Mouse (Mus musculus): ENCODE results near the gene Add3. TPM values are rescaled to one million over a fixed set of nuclear protein-coding genes. Genes with fewer than 3 reads are reported as not detected.

Gene Add3
- 10 to 100 TPM; 80.6 to 86.6 TPM for total RNA-seq (2021)

DNA sequence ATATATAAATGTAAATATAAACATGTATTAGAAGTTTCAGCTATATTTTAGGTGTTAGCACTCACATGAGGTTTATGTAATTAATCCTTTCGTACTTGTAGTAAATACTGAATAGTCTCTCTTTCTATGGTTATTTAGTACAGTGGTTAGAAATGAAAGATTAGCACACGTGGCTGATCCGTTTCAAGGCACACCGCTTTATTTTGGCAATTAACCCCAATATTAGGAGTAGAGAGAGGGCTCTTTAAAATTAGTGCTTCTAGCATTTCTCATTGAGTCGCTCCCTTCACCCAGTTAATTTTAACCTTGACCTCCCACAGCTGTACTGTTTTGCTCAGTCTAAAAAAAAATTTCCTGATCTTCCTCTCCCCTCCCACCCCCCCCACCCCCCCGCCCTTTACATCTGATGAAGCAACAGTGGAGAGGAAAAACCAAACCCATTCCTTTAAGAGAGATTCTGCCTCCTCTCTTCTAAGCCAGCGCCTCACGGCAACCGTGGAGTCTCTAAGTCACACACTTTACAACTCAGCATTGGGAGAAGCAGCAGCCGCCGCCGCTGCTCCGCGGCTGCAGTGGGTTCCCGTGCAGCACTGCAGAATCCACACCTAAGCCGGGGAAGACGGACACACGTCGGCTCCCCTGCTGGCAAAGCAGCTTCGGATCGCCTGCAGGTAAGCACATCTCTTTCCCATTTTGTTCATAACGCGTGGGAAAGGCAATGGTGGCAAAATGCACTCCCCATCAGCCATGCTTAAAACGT is at the start of gene Add3:
Gene Add3, plus strand, starts transcription at position 400 of the 760 bp plus-strand sequence.
- DNase-seq (ENCODE audit: low spot score in 2 of 2) = peak; percentile 60 to 69
- intact Hi-C loops (cut with DNase I) = loop anchor here (2.0 to 5.0 kb wide), 7 partner anchors 47 to 225 kb away; no protein-coding TSS in a partner anchor

DNA sequence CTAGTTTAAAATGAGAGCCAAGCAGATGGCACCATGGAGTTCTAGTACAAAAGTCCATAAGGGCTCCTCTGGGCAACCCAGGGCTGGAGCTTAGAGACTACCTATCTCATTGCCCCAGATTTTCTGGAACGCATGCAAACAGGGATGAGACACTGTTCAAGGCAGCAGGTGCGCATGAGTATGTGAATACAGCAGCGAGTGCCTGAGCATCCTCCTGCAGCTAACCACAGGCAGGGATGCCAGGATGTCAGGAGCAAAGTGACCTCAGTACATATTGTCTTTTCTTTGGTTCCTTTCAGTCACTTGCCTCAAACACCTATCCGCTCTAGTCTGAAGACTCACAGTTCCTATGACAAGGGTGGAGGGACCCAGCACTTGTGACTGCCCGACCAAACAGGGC is 49.6 kb upstream of the Add3 start:
- intact Hi-C loops (cut with DNase I) = no loop called here
- DNase-seq (ENCODE audit: low spot score in 2 of 2) = no peak

DNA sequence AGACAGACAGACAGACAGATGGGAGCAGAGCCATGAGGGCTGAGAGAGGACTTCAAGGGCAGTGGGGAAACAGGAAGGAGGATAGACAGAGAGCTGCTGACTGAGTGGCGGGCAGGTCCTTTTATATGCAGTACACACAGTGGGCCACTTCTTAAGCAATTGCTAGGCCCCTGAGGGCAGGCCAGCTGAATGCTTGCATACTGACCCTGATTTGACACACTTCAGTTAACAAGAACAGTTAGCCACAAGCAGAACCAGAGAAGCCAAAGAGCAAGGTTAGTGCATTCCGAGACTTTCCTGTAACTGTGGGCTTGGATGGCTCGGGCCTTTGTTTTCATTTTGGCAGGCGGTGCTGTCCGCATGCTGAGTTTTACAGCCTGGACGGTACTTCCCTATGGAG is 48.0 kb upstream of the Add3 start:
- no peak for DNase-seq (ENCODE audit: low spot score in 2 of 2)
- intact Hi-C loops (cut with DNase I) = no loop called here

DNA sequence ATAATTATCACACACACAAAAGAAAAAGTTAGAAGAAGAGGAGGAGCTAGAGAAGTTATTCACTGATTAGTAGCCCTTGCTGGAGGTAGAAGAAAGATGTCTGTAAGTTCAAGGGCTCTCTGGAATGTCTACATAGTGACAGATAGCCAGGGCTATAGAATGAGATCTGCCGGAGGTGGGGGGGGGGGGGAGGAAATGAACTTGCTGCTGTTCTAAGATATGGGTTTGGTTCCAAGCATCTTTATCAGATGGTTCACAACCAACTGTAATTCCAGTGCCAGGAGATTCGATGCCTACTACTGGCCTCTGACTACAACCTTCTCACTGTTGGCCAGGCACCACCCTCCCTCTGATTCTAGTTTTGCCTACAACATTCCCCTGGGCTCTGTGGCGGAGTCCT is 46.9 kb upstream of the Add3 start:
- intact Hi-C loops (cut with DNase I) = no loop called here
- no peak for DNase-seq (ENCODE audit: low spot score in 2 of 2)

DNA sequence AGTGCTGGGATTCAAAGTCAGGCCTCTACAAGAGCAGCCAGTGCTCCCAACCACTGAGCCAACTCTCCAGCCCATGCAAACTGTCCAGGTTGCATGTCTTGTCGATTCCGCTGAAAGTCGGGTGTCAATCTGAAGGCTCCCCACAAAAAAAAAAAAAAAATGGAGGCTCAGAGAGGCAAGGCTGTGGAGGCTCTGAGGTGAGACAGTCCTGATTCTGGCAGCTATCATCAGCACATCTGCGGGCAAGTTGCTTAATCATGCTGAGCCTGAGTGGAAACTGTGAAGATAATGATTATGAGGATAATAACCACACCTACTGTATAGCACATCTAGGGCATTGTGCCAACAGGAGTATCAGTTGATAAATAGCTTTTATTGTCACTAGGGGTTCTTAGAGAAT is 45.6 kb upstream of the Add3 start:
- no peak for DNase-seq (ENCODE audit: low spot score in 2 of 2)
- intact Hi-C loops (cut with DNase I) = no loop called here

DNA sequence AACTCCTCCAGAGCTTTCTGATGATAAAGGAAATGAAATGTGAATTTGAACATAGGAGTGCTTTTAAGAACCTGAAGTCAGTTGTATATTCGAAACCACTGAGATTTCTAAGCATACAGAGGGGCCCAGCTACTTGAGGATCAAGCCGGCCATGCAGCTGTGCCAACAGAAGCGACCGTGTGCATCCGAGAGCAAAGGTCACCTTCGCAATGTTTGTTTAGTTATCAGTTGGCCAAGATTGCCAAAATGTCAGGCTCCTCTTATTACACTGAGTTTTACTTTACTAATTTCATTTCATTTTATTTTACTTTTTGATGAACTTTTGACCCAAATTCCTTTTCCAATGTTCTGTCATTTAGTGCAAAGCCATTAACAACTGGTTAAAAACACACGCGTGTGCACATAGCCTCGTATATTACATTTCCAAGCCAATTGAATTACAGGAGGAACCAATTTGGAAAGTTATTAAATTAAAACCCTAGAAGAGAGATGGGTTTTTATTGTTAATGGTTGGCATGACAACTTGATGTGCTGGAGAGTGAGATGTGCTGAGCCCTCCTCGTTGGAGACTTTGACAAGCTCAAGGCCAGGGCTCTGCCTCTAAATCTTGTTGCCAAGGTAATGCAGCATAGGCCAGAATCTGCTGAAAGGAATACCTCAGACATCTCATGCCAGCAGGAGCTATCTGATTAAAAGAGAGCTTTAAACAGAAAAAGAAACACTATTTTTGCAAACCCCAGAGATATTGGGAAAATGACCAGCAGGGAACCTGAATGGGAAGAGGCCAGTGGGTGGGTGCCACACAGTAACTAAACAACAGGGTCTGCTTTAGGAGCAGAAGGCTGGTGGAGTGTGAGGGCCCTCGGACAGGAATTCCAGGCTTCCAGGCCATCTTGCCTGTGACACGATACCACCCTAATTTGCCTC is 38.6 kb upstream of the Add3 start:
- DNase-seq (ENCODE audit: low spot score in 2 of 2) = no peak
- intact Hi-C loops (cut with DNase I) = no loop called here

DNA sequence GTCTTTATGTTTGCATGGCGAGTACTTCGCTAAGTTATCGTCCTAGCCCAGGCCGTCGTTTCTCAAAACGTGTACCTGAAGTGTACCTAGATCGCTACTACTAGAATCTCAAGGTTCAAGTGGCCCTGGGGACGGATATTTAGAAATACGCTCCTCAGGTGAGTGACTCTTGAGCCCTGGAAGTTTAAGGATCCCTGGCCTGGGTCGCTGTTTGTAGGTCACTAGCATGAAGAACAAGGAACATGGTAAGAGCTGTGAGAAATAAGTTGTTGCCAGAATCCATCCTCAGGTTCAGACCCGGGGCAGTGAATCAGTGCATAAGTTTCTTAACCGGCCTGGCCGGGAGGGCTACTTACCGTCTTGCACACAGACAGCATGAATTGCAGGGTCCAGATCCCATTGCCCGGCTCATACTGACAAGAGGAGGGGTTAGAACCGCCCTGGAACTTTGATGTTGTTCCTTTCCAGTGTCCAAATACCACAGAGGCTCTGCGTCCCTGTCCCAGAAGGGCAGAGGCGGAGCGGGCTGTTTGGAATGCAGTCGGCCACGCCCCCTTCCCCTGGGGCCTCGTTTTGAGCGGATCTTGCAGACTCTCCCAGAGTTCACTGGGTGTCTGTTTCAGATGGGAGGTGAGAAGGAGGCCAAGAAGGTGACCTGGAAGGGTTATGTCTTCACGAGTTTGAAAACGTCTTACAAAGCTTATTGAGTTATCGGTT is 34.7 kb upstream of the Add3 start:
- intact Hi-C loops (cut with DNase I) = no loop called here
- DNase-seq (ENCODE audit: low spot score in 2 of 2) = no peak

DNA sequence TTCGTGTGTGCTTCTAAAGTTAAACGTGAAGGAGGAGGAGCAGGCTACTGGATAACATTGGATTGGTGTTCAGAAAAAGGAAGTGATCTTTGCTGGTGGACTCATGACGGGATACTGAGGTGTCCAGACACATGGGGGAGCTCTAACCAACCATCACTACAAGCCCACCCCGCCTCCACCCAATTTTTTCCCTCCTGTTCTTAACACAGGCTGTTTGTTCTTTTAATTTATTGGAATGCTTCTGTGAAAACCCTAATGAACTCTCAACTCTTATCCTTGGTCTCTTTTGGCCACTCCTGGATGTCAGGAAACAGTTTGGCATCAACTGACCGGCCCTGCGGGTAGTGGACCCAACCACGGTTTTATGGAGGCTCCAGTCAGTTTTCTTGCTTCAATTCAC is 33.3 kb upstream of the Add3 start:
- intact Hi-C loops (cut with DNase I) = no loop called here
- peak in 1 of 2 experiments; percentile 31 for DNase-seq (ENCODE audit: low spot score in 2 of 2)

DNA sequence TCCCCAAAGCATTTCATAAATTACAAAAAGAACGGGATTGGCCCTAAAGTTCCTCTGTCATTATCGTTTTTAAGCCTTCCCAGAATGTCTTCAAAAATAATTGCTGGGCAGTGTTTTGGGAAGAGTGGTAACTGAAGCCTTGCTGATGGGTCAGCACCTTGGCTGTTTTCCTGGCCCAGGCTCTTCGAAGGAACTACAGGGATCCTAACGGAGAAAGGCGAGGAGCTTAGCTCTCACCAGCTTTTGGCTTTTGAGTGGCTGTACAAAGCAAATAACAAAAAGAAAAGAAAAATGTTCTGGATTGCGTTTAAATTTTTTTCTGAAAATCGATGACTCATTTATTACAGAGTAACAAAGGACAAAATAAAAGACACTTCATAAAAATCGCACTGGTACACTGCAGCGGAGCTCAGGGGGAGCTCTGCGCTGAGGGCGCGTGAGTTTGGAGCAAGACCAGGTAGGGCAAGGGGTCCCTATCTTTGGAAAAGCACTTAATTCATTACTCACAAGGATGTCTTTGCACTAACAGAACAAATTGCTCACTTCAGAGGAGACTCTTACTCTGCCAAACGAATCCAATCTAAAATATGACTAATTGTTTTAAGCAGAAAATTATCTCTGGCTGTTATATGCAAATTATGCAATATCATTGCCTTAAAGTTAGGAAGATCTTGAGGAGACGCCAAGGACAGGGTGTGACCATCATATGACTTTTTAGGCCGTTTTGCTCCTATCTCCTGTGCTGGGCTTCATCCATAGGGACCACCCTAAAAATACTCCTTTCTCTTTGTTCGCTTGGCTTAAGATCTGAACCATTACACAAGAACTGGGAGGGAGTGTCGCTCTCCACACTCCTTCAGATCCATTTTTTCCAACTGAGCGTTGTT is 32.6 kb upstream of the Add3 start:
- DNase-seq (ENCODE audit: low spot score in 2 of 2) = no peak
- intact Hi-C loops (cut with DNase I) = no loop called here

DNA sequence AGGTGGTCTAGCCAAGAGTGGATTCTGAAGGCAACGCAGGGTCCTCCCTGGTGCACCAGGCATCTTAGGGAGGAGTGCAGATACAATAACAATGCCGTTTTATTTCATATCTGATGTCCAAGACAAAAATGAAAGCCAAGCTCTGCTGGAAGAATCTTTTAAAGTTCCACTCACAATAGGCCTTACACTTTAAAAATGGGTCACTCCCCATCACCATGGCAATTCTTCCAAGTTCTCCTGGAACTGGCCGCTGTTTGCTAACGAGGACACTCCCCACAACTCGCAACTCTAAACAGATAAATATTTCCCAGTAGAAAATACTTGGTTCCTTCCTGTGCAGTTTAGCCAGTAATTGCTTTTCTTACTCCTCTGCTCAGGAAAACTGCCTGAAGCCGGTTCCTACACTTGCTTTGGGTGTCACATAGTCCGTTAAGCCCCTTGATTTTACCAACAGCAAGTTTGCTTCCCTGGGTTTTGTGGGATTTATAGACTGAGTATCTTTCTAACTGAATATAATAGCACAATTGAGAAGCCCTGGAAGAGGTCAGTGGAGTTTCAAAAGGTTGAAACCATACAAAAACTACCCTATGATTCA is 28.1 kb upstream of the Add3 start:
- peak in 1 of 2 experiments; percentile 23 for DNase-seq (ENCODE audit: low spot score in 2 of 2)
- intact Hi-C loops (cut with DNase I) = no loop called here

DNA sequence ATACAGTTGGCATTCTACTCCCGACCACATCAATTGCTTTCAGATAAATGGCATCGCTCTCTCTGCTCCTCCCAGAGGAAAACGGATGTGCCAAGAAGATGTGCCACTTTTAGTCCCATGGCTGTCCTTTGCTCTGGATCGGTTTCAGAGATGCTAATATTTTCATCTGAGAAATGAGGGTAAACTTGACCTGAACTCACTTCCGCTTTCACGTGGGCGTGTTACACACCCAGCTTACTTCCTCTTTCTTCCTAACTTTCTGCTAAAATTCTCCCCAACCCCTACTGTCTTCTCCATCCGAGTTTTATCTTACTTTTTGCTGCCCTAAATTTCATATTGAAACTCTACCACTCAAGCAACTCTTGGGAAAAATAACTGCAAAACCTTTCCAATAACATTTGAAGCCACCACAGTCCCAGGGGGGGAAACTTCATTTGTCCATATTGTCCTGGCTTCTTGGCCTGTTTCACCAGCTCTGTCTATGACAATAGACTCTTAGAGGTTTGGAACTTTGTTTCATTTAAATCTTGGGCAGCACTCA is 20.9 kb upstream of the Add3 start:
- intact Hi-C loops (cut with DNase I) = no loop called here
- DNase-seq (ENCODE audit: low spot score in 2 of 2) = no peak

DNA sequence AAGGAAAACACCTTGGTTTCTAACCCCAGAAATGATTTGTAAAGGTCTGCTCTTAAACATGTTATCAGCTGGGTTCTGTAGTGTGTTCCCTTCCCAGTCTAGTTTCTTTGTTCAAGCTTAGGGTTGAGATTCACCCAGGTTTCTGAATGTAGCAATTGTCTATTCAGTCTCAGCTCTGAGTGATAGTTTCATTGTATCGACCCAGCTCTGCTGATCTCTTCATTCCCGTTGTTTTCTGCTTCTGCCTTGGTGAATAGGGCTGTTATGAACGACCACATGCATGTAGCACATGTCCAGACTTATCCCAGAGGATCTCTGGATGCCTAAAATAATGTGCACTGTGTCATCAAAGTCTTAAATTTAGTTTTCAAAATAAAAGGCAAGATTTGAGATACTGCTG is 19.8 kb upstream of the Add3 start:
- DNase-seq (ENCODE audit: low spot score in 2 of 2) = no peak
- intact Hi-C loops (cut with DNase I) = no loop called here

DNA sequence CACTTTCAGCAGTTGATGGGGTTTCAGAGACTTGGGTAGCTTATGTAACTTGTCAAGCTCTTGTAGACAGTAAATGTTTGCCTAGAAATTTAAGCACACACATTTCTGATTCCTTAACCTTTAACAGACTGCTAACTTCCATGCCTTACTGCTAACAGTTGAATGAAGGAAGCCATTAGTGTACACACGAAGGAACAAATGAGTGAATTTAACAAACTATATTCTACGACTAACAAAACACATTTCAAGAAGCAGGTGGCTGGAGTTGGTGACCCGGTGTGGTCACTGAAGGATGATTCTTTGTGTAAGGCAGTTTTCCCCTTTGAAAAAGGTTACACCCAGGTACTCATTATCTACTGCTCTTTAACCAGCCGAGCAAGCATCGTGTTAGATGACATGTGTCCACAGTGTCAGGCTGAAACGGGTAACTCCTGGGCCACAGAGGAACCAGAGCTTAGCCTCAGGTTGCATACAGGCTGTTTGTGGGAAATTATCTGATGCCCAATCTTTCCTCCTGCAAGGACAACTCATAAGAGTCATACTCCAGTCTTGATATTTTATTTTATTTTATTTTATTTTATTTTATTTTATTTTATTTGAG is 17.5 kb upstream of the Add3 start:
- intact Hi-C loops (cut with DNase I) = no loop called here
- DNase-seq (ENCODE audit: low spot score in 2 of 2) = no peak

DNA sequence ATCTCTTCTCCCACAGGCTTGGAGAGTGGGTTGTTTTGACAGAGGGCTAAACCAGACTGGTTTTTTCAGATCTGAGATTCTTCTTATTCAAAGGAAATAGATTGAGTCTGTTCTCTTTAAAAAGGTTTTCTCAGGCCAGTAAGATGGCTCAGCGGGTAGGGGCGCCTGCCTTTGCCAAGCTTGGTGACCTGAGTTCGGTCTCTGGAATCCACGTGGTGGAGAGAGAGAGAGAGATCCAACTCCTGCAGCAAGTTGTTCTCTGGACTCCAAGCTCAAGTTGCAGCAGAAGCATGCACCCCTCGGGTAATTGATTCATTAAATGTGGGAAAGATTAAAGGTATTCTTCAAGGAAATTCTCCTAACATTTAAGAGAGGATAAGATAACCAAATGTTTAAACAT is 16.9 kb upstream of the Add3 start:
- no peak for DNase-seq (ENCODE audit: low spot score in 2 of 2)
- intact Hi-C loops (cut with DNase I) = no loop called here

DNA sequence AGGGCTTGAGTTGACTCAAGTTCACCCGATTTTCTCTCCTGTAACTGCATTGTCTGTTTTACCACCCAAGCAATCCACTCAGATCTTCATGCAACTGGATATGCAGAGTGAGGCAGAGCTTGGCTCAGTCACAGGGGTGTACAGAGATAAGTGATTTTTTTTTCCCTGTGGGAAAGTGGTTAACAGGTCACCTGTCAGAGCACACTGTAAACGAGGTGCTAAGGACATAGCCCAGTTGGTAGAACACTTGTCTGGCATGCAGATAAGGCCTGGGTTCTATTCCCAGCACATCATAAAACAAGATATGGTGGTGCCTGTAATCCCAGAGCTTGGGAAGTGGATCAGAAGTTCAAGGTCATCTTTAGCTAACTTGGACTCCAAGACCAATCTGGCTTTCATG is 14.6 kb upstream of the Add3 start:
- intact Hi-C loops (cut with DNase I) = no loop called here
- DNase-seq (ENCODE audit: low spot score in 2 of 2) = no peak

DNA sequence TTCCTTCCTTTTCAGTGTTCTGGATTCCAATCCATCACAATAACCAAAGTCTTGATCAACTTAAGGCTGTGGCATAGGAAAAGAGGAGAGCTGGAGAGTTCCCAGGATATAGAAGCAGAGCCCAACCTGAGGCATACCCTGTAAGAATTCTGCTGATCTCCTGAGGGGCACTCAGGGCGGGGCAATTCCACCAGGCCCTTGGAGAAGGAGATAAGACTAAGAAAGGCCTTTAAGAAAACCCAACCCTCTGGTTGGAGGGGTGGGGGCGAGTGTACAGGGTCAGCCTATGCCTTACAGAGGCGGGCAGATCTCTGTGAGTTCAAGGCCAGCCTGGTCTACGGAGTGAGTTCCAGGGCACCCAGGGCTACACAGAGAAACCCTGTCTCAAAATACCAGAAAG is 13.7 kb upstream of the Add3 start:
- DNase-seq (ENCODE audit: low spot score in 2 of 2) = no peak
- intact Hi-C loops (cut with DNase I) = no loop called here

DNA sequence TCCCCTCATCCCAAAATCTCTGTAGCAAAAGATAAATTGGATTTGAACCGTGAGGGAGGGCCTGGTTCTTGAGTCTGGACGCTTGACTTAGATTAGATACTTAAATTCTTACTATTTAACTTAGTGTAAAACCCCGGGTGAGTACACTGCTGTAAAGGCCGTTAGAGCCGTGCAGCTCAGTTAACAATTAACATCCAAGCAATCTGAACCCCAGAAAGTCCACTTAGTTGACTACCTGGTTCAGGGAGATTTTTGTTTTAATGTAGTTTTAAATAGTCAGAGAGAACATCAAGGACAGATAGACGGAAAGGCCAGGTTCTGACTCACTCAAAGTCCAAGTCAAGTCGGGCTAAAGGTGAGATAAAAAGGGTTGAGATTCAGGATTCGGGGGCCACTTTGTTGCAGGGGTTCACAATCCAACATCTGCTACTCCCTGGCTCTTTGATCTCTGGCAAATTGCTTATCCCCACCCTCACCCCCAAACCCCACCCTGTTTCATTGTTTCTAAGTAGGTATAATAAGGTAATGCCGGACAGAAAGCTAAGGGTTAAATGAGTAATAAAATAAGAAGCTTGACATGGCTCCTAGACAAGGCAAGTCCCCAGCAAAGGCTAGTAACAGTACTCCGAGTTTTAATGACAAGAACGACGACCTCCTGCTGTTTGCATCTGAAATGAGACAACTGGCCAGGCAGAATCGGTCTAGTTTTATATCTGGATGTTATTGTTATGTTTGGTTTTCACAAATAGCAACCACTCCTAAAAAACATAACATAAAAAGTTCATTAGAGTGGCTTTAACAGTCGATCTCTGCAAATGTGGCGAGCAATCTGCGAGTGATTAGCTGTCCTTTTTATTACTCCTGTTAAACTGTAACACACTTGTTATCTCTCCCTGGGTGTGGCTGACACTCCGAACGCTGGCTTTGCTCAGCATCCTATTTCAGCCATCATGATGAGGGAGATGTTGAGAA is 12.6 kb upstream of the Add3 start:
- intact Hi-C loops (cut with DNase I) = no loop called here
- DNase-seq (ENCODE audit: low spot score in 2 of 2) = no peak
